Mouse (Mus musculus): ENCODE results near the gene Efna1.

Efna1 gene

DNA sequence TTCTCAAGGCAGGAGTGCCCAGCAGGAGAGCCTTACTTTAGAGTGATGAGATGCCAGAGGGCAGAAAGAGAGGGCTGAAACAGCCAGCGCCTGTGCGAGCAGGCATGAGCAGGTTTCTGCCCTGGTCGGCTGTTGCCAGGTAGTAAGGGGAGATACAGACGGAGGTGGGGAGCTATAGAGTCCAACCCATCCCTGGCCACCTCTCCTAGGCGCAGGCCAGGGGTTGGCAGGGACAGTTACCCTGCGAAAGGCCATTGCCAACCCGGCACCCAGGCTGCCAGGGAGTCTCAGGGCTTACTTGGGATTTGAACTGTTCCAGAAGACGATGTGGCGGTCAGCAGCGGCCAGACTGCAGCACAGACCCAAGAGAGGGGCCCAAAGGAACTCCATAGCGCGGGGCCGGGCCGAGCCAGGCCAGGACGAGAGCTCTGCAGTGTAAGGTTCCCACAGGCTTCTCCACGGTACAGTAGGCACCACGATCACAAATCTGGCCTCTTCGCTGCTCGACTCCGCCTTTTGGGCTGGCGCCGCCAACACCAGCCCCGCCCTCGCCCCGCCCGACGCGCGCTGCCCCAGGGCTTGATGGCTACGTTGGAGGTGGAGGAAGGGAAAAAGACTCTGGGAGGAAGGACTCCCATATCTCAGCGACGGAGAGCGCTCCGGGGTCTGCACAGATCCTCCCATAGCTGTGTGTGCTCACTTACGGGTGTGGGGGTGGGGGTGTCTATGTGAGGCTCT lies 1.6 kb downstream of the Efna1 start:
- DNase-seq (ENCODE audit: low read depth, low spot score), result peak; percentile 64

DNA sequence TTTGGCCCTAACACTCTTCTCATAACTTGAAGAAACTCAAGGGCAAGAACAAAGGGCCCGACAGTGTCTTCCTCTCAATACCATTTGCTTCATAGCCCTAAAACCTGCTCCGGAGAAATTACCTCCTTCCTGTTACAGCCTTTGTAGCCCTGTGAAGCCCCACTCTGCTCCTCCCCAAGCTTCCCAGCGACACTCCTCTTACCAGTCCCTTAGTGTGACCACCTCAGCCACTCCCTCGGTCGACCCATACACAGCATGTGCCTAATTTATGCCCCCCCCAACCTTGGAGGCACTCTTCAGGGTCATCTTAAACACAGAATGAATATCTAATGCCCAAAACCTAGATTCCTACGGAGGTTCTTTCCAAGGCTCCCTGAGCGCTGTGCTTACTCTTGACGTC lies 2.3 kb downstream of the Efna1 start:
- no peak for DNase-seq (ENCODE audit: low read depth, low spot score)

DNA sequence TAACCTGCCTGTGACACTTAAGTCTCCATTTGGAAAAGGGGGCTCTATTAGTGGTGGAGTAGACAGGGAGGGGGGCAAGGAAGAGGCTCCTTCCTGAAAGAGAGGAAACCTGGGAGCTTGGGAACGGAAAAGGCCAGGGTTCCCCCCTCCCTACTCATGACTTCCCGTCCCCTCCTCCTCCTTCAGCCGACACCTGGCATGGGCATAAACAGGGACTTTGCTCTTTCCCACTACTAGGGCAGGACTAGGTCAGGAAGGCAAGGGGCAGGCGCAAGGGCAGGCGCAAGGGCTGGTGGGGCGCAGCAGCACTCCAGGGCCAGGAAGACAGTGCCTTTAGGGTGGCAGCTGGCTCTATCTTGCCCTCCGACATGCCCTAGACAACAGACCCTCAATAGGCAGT lies 2.8 kb downstream of the Efna1 start:
- no peak for DNase-seq (ENCODE audit: low read depth, low spot score)

GRCm38 (mm10) chr3:89277281-89278021 lies 3.5 kb downstream of the Efna1 start:
- no peak for DNase-seq (ENCODE audit: low read depth, low spot score)

DNA sequence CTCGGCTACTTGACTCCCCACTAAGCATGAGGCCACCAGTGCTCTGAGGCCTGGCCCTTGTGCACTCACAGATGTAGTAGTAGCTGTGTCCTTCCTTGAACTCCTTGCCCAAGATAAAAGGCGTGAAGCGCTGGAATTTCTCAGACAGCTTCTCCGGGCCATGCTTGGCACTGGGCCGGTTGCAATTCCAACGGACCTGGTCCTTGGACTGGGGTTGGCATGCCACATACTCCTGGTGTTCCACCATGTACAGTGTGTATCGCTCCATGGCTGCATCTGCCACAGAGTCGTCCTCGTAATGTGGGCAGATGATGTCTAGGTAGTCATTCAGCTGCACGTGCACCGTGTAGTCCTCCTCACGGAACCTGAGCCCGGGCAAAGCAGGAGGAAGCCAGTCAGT lies 4.9 kb downstream of the Efna1 start:
- no peak for DNase-seq (ENCODE audit: low read depth, low spot score)

DNA sequence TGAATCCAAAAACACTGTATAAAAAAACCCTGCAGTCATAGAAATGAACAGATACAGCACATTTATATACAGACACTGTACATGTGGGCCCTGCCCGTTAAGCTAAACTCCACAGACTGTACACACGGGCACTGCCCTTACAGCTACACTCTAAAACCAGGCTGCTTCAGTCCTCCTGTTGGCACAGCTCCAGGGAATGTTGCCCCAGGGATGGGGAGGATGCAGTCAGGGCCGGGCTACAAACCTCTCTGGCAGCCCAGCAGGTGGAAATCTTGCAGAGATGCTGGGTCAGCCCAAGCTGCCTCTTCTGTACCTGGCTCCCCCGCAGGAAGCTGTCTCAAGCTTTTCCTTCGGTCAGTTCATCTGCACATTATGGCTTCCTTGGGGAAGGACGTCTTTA lies 9.2 kb downstream of the Efna1 start:
- no peak for DNase-seq (ENCODE audit: low read depth, low spot score)

DNA sequence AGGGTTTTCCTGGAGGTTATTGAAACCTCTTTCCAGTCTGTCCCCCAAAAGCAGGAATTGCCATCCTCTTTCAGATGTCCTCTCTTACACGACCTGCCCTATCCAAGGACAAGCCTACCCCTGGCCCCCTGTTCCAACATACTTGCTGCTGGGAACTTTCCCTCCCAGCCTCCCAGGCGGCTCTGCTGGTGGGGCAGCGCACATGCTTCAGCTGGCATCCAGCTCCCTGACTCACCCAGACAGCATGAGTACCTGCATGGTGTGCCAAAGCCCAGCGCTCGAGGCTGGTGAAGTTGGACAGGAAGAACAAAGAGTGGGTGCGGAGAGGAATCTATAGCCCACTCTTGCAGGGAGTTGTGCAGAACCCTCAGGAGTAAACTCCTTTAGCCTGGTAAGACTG lies 10.1 kb downstream of the Efna1 start:
- no peak for DNase-seq (ENCODE audit: low read depth, low spot score)

- DNase-seq (ENCODE audit: low read depth, low spot score), result peak; percentile 81
These were observed 10.7 kb downstream of the Efna1 start, which contains the start of gene Slc50a1 for GRCm38 (mm10) chr3:89270051-89270755. Slc50a1 (minus strand) TSS chr3:89270570.

DNA sequence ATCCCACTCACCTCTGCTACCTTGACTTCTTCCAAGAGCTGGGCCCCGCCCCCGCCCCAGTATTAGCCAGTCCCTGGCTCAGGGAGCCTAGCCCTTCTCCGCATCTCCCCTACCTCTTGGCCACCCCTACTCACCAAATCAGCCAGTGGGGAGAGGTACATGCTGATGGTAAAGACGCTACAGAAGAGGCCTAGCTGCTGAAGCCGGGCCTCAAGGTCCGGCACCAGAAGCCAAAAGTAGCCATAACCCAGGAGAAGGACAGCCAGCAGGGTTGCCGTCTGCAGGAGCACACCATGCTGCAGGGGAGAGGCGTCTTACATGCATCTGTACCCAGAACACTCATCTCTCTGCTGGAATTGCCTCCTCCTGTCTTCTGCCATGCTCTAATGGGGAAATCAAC lies 12.0 kb downstream of the Efna1 start:
- no peak for DNase-seq (ENCODE audit: low read depth, low spot score)

DNA sequence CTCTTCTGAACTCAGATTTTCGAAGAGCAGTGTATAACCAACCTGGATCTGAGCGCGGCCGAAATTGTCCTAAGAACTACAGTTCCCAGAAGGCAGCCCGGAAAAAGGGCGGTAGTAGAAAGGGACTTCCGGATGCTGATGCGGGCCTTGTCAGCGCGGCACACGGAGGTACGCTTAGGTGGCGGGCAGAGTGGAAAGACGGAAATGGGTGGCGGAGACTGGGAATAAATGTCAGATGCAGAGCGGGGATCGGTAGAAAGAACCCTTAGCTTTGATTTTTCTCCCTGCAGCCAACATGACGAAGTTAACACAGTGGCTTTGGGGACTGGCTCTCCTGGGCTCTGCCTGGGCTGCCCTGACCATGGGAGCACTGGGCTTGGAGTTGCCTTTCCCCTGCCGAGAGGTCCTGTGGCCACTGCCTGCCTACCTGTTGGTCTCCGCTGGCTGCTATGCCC lies 14.5 kb downstream of the Efna1 start:
- peak; percentile 86 for DNase-seq (ENCODE audit: low read depth, low spot score)

- no peak for DNase-seq (ENCODE audit: low read depth, low spot score)
These were observed 18.5 kb downstream of the Efna1 start for GRCm38 (mm10) chr3:89262417-89262816.

DNA sequence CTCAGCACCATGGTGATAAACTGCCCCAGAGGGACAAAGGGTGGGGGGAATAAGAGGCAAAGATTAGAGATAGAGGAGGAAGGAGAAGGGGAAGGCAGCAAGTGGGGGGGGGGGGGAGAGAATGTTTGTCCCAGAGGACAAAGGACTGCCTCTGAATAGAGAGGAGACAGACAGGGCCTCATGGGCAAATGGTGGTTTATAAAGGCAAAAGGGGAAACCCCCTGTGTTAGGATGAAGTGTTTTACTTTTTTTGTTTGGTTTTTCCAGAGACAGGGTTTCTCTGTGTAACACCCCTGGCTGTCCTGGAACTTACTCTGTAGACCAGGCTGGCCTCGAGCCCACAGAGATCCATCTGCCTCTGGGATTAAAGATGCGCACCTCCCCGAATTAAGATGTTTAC lies 20.7 kb downstream of the Efna1 start:
- DNase-seq (ENCODE audit: low read depth, low spot score), result no peak

DNA sequence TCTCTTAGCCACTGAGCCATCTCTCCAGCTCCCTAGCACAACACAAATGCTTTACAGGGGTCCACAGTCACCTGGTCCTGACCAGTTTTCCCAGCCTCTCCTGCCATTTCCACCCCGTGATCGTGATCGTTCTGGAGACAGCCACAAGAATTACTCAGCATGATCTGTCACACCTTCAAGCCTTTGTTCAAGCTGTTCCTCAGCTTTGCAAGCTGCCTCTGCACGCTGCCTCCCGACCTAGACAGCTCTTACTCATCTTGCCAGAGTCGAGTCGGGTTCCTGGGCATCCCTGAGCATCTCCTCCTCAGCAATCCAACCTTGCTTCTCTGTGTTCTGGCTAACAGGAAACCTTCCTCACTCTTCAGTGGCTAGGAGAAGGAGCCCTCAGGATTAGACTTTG lies 21.9 kb downstream of the Efna1 start, which contains the start of gene Dpm3:
Gene Dpm3, plus strand, starts transcription at position 283 of the 400 bp plus-strand sequence.
- DNase-seq (ENCODE audit: low read depth, low spot score), result no peak

- DNase-seq (ENCODE audit: low read depth, low spot score), result no peak
These were observed 24.8 kb downstream of the Efna1 start for GRCm38 (mm10) chr3:89256177-89256576.

GRCm38 (mm10) chr3:89254994-89255393 lies 25.9 kb downstream of the Efna1 start:
- no peak for DNase-seq (ENCODE audit: low read depth, low spot score)

- DNase-seq (ENCODE audit: low read depth, low spot score), result peak; percentile 65
These were observed 29.5 kb downstream of the Efna1 start for GRCm38 (mm10) chr3:89251365-89251895.

DNA sequence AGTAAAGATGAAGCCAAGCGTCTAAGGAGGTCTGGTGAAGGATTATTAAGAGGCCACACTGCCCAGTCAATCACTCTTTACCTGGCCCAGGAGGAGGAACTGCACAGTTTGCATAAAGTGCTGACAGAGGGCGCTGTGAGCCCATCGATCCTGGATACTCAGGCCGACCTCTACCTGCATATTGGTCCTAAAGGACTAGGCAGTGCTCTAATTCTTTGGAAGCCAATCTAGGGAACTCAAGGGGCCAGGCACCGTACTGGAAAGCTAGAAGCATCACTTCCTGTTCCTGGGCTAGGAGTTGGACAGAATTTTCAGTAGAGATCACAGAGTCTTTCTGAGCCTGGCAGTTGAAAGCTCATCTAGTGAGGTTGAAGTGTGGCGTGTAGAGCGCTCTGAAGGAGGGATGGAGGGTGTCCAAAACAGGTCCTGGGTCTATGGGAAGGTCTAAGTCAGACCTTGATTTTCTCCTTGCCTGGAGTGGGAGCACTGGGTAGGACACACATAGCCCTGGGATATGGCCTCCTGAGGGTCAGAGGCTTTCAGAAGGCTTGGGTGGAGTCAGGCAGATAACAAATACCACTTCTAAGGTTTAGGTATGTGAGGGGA lies 30.4 kb downstream of the Efna1 start:
- peak; percentile 74 for DNase-seq (ENCODE audit: low read depth, low spot score)

DNA sequence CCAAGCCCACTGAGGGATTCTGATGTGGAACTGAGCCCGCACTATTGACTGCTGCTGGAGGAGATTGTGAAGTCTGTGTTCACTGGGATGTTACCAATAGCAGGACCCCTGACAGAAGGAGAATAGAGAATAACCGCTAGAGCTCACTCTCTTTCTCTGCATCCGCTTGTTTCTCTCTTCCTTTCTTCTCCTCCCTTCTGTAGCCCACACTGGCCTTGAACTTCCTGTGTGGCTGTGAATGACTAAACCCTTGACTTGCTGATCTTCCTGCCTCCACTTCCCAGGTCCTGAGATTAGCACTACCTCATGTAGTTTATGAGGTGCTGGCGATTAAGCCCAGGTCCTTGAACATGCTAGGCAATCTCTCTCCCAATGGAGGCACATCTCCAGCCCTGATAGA lies 33.5 kb downstream of the Efna1 start:
- no peak for DNase-seq (ENCODE audit: low read depth, low spot score)

DNA sequence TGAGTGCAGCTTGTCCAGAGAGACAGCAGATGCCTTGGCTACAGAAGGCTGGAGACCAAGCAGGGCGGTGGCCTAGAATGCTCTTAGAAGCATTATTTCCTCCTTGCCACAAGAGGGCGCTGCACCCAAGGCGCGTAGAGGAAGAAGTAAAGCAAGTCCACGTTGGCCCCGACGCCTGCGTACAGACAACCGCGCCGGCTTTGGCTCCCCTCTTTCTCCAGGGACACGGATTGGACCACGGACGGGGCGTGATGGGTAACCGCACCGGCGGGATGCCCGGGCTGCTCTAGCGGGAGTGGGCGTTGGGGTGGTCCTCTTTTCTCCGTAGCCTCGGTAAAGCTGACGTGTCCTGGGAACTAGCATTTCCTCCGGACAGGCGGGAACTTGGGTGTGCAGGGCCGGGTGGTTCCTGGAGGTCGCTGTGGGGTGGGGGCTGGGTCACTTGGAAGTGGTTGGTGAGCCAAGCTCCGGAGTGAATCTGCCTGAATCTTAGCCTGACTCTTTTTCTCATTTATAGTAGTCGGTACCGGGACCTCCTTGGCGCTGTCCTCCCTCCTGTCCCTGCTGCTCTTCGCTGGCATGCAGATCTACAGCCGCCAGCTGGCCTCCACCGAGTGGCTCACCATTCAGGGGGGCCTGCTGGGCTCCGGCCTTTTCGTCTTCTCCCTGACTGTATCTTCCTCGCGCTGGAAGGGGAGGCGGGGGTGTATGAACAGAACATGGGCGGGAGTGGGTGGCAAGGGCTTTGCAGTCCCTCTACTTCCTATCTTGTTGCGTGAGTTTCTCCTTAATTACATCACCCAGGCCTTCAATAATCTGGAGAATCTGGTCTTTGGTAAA lies 34.5 kb downstream of the Efna1 start, which contains the start of gene Trim46:
Gene Trim46, minus strand, starts transcription at position 49 of the 840 bp plus-strand sequence.
- peak; percentile 89 for DNase-seq (ENCODE audit: low read depth, low spot score)

- peak; percentile 76 for DNase-seq (ENCODE audit: low read depth, low spot score)
These were observed 35.2 kb downstream of the Efna1 start, which contains the start of gene Krtcap2 for GRCm38 (mm10) chr3:89245688-89246171. Krtcap2 (plus strand) TSS chr3:89245966.
